Mouse (Mus musculus) liver, embryonic 14.5 days (tissue): ENCODE data around the gene Pstpip1. TPM values are rescaled to one million over a fixed set of nuclear protein-coding genes. Genes with fewer than 3 reads are reported as not detected.

Experiments used
- ATAC-seq: fragments of 200-750 bp; cut with Nextera tagmentation; 2 replicates; pipeline ENCODE4 v1.8.0; 2017; ENCODE audit warnings: moderate number of reproducible peaks, mild to moderate bottlenecking, moderate library complexity; ENCODE audit not compliant: insufficient read depth
- DNase-seq, 3 experiments: peaks; one replicate each; pipeline ENCODE4 v3.0.0-alpha.2; 2012 to 2013; ENCODE audit warnings: low read depth in 3 of 3, low spot score in 3 of 3
- H3K27ac ChIP-seq: fragments of 300-500 bp; sonication (generic); 2 replicates; pipeline ENCODE4 v1.5.1; 2014; ENCODE audit warnings: moderate library complexity, mild to moderate bottlenecking, control low read depth, inconsistent platforms
- H3K27me3 ChIP-seq: fragments of 300-500 bp; sonication (generic); 2 replicates; pipeline ENCODE4 v1.6.1; 2014; ENCODE audit warnings: mild to moderate bottlenecking, low read length, moderate library complexity; ENCODE audit not compliant: control insufficient read depth, insufficient read depth
- H3K36me3 ChIP-seq: fragments of 300-500 bp; sonication (generic); replicated peaks from 2 replicates; pipeline ENCODE4 v1.6.1; 2014; ENCODE audit warnings: low read depth; ENCODE audit not compliant: control insufficient read depth, insufficient read depth
- H3K4me1 ChIP-seq, 2 experiments: fragments of 200-500 bp in 1 of 2; fragments of 300-500 bp in 1 of 2; sonication (generic) in 1 of 2; replicated peaks; 2 replicates each; pipeline ENCODE4 v1.6.1; 2012 to 2014; ENCODE audit warnings: antibody characterized with exemption in 1 of 2, inconsistent platforms in 1 of 2, low read length in 1 of 2; ENCODE audit not compliant: control insufficient read depth in 2 of 2, insufficient read depth in 2 of 2
- H3K4me2 ChIP-seq: fragments of 300-500 bp; sonication (generic); 2 replicates; pipeline ENCODE4 v1.6.1; 2014; ENCODE audit warnings: low read depth, mild to moderate bottlenecking, control low read depth, moderate library complexity
- H3K4me3 ChIP-seq, 2 experiments: fragments of 200-500 bp in 1 of 2; fragments of 300-500 bp in 1 of 2; sonication (generic) in 1 of 2; 2 replicates each; pipeline ENCODE4 v1.5.1; 2012 to 2014; ENCODE audit warnings: low read depth in 2 of 2, low read length in 2 of 2, mild to moderate bottlenecking in 2 of 2, control low read depth in 1 of 2, inconsistent platforms in 1 of 2, moderate library complexity in 1 of 2; ENCODE audit not compliant: insufficient read depth in 1 of 2
- H3K9ac ChIP-seq: fragments of 300-500 bp; sonication (generic); replicated peaks from 2 replicates; pipeline ENCODE4 v1.6.1; 2014; ENCODE audit warnings: mild to moderate bottlenecking, control low read depth, moderate library complexity
- H3K9me3 ChIP-seq: fragments of 300-500 bp; sonication (generic); 2 replicates; pipeline ENCODE4 v1.6.1; 2016; ENCODE audit warnings: low read length, mixed read lengths; ENCODE audit not compliant: control insufficient read depth
- CTCF ChIP-seq: IDR thresholded peaks from 2 replicates; pipeline ENCODE4 v1.5.1; 2016; ENCODE audit warnings: antibody characterized with exemption, low read depth, control low read depth
- EP300 ChIP-seq: IDR thresholded peaks from 2 replicates; pipeline ENCODE4 v1.6.1; 2016; ENCODE audit warnings: antibody characterized with exemption, low read depth
- WGBS: fragments of 180-500 bp; shearing (Covaris S2); extraction: QIAGEN DNeasy Blood & Tissue Kit; methylation state at CpG from one replicate; pipeline ENCODE4 v1.1.7; 2014; ENCODE audit not compliant: insufficient replicate concordance; 5-methylcytosine and 5-hydroxymethylcytosine counted together
- polyA plus RNA-seq, 2 experiments: library from polyadenylated mRNA; depleted of rRNA in 1 of 2; stranded (reverse) in 1 of 2; unstranded in 1 of 2; fragments of >200 nt; fragmentation: Nextera tagmentation in 1 of 2; extraction: Ambion mirVana in 1 of 2; gene quantifications; 2 replicates each; pipeline versions ENCODE4 v1.2.1 to v1.2.3; 2012 to 2014

The Pstpip1 gene
- polyA plus RNA-seq, 2 experiments = 1.8 to 3.9 TPM

DNA sequence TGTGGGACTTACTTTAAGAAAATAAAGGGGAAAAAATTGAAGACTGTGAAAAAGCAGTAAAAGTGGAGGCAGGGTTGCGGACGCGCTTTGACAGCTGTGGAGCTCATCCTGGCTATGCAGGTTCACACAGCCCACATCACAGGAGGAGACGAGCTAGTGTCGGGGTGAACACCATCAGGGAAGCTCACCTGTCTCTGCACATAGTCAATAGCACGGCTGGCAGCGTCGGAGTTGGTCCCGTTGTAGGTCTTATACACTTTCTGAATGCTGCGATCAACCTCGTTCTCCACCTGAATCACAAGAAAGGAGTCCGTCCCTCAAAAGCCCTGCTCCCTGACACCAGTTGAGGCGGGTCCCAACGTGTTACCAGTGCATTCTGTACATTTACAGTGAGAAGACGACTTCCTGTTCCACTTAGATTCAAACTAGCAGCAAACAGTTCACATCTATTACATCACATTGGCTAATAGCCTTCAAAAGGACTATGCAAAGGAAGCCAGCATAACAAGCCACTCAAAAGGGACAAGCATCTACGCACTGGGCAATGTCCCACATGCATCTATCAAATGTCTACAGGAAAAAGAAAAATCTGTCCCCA, 56.7 kb downstream of the Pstpip1 start:
- Histone ChIP-seq H3K4me2 (no peak overlapping the region), H3K27me3 (no peaks in the 10 kb centered on the region), H3K9ac (no peak overlapping the region), H3K27ac (no peak overlapping the region), H3K36me3 (no peaks in the 10 kb centered on the region), H3K9me3 (no peaks in the 10 kb centered on the region), H3K4me3 (no peak overlapping the region), H3K4me1 (no peaks in the 10 kb centered on the region)
- 78% methylated on average over 16 of the region's 16 CpGs for WGBS
- ATAC-seq = no peak
- no peak for TF ChIP-seq EP300
- TF ChIP-seq CTCF = no peak
- DNase-seq = no peak

DNA sequence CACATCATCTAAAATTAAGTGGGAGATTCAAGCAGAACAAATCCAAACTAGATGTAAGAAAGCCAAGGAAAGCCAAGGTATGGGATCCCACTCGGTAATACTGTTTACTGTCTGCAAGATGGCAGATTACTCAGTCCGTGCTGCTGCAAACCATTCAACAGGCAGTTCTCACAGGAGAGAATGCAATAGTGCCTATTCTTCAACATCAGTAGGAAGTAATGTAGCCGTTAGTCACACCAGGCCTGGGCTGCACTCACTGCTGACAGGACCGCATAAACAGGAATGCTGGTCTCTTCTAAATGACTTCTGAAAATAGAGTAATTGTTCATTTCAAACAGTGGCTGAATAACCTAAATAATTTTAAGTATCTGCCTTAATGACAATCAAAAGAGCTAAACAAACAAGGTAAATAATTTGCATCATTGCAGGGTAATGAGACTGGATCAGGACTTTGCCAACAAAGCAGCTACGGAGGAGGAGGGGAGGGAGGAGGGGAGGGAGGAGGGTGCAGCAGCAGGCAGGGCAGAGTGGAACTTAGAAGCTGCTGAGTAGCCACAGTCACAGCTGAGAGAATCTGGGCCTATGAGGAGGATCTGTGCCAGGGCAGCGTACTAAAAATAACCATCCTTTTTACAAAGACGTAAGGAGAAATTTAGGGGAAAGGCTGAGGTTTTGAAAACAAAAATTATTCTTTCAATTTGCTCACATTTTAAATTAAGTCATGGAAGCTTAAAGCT, 62.2 kb downstream of the Pstpip1 start:
- no peak overlapping the region for H3K27ac ChIP-seq
- H3K4me1 ChIP-seq = 0 out of 4 replicates have a peak, but pooled peaks cover 0 to 2% of the 10 kb centered on the region in 2 experiments
- H3K4me2 ChIP-seq = no peak overlapping the region
- H3K36me3 ChIP-seq = no peaks in the 10 kb centered on the region
- no peaks in the 10 kb centered on the region for H3K9me3 ChIP-seq
- TF ChIP-seq EP300 (no peak), CTCF (no peak)
- DNase-seq (no peak), ATAC-seq (no peak)
- H3K4me3 ChIP-seq = no peak overlapping the region
- H3K9ac ChIP-seq = no peak overlapping the region
- no peaks in the 10 kb centered on the region for H3K27me3 ChIP-seq
- 71% methylated on average over 7 of the region's 7 CpGs for WGBS

DNA sequence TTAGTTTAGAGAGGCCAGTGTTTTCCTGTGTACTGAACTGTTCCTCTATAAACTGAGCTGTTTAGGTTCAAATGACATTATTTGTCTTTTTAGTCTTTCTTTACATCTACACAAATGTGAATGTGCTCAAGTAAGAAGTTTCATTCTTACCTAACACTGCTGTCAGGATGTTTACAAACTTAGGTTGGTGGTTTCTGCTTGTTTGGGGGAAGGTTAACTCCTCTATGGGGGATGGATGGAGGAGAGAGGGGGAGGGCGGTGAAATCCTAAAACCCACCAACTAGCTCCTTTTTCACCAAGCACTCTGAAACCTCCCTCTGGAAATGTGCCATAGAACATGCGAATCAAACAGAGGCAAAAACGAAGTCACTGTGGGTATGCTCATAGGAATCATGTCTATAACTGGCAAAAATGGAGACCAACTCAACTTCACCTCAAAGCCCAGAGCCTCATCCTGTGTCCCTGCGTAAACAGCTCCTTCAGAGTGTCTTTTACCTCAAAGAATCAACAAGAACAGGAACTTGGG, 62.8 kb downstream of the Pstpip1 start:
- H3K36me3 ChIP-seq = no peaks in the 10 kb centered on the region
- no peaks in the 10 kb centered on the region for H3K27me3 ChIP-seq
- H3K4me3 ChIP-seq = no peak overlapping the region
- no peak overlapping the region for H3K27ac ChIP-seq
- H3K4me1 ChIP-seq = 0 out of 4 replicates have a peak, but pooled peaks cover 0 to 2% of the 10 kb centered on the region in 2 experiments
- 59% methylated on average over 4 of the region's 4 CpGs for WGBS
- ATAC-seq (no peak), DNase-seq (no peak)
- H3K9me3 ChIP-seq = no peaks in the 10 kb centered on the region
- no peak overlapping the region for H3K4me2 ChIP-seq
- TF ChIP-seq EP300 = no peak
- TF ChIP-seq CTCF = no peak
- H3K9ac ChIP-seq = no peak overlapping the region

DNA sequence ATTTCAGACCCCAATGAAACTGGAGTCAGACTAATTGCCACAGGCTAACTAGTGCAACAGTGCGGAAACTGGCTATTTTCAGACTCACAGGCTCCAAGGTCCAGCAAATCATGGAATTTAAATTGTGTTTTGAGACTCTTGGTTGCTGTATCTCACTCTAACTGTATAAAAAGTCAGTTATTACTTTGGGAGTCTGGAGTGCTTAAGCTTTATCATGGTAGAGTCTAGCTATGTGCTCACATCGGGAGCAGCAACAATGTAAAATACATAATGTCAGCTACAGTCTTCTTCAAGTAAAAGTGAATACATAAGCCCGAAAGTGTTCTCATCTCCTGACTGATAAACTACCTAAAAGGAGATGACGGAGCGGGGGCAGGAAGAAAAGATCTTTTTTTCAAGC, 64.8 kb downstream of the Pstpip1 start:
- H3K4me3 ChIP-seq = no peak overlapping the region
- no peak overlapping the region for H3K9ac ChIP-seq
- no peaks in the 10 kb centered on the region for H3K36me3 ChIP-seq
- peaks cover 2 to 4% of the 10 kb centered on the region in 2 experiments; a peak in 2 of 4 replicates for H3K4me1 ChIP-seq
- H3K9me3 ChIP-seq = no peaks in the 10 kb centered on the region
- WGBS = 79% methylated on average over 5 of the region's 5 CpGs
- DNase-seq = no peak
- H3K27ac ChIP-seq = no peak overlapping the region
- no peak overlapping the region for H3K4me2 ChIP-seq
- ATAC-seq = no peak
- no peaks in the 10 kb centered on the region for H3K27me3 ChIP-seq
- TF ChIP-seq CTCF (no peak), EP300 (no peak)

GRCm38 (mm10) chr9:56158077-56158476, 68.3 kb downstream of the Pstpip1 start:
- H3K4me3 ChIP-seq = no peak overlapping the region
- WGBS = 54% methylated on average over 2 of the region's 2 CpGs
- TF ChIP-seq EP300 (no peak), CTCF (no peak)
- H3K4me2 ChIP-seq = no peak overlapping the region
- no peaks in the 10 kb centered on the region for H3K36me3 ChIP-seq
- ATAC-seq (no peak), DNase-seq (no peak)
- no peaks in the 10 kb centered on the region for H3K9me3 ChIP-seq
- H3K9ac ChIP-seq = no peak overlapping the region
- no peak overlapping the region for H3K27ac ChIP-seq
- peaks cover 4 to 7% of the 10 kb centered on the region in 2 experiments; a peak in 2 of 4 replicates for H3K4me1 ChIP-seq
- H3K27me3 ChIP-seq = no peaks in the 10 kb centered on the region
